Mouse (Mus musculus): Measurements from ENCODE around the gene Shroom2.

DNA sequence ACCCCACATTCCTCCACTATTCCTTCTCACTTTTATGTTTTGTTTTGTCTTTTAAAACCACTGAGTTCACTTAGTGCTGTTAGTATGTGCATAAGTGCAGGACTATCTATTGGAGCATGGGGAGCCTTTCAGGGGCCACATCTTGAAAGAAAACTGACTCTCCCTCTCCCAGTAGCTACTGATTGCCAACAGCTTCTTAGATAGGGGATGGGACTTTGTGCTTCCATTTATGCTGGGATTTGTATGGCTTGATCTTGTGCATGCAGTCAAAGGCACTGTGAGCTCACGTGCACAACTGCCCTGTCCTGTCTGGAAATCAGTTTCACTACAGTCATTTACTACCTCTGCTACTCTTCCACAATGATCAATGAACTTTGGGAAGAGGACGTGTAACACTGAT lies 147.9 kb downstream of the Shroom2 start:
- TF ChIP-seq CTCF (IDR thresholded peaks at IDR 0.05; ENCODE audit: control insufficient read depth, insufficient read depth, low read length) (no peak), POLR2A (IDR thresholded peaks at IDR 0.05; ENCODE audit: borderline replicate concordance, control insufficient read depth, low read depth, low read length) (no peak)
